Mouse (Mus musculus) erythroblast, embryonic 14.5 days (primary cell): ENCODE results near the gene Ext2.

Experiments used
- GATA1 ChIP-seq: IDR thresholded peaks from 2 replicates; pipeline ENCODE4 v1.6.1; 2012; ENCODE audit warnings: low read length, inconsistent platforms, mixed read lengths
- TAL1 ChIP-seq: IDR thresholded peaks from 3 replicates; pipeline ENCODE4 v1.6.1; 2012; ENCODE audit warnings: low read length, inconsistent platforms, mixed read lengths

DNA sequence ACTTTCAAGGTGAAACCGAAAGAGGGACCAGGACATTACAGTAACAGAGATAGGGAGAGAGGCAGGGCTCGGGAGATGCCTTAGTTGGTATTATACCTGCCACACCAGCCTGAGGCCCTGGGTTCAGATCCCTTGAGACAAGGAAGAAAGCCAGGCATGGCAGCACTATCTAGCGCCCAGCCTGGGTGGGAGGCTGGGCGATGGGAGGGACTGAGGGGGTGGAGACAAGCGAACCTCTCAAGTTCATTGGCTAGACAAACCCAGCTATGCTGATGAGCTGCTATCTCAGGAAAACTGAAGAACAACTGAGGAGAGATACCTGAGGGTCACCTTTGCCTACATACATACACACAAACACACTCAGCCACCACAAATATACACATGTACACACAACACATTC lies 17.3 kb downstream of the Ext2 start:
- TF ChIP-seq GATA1 (no peak), TAL1 (no peak)
